Mouse (Mus musculus): ENCODE data around the gene Actl10. TPM values are rescaled to one million over a fixed set of nuclear protein-coding genes. Genes with fewer than 3 reads are reported as not detected.

Gene Actl10
- polyA plus RNA-seq, 1 experiment from 2014 or later: 0.09 TPM

DNA sequence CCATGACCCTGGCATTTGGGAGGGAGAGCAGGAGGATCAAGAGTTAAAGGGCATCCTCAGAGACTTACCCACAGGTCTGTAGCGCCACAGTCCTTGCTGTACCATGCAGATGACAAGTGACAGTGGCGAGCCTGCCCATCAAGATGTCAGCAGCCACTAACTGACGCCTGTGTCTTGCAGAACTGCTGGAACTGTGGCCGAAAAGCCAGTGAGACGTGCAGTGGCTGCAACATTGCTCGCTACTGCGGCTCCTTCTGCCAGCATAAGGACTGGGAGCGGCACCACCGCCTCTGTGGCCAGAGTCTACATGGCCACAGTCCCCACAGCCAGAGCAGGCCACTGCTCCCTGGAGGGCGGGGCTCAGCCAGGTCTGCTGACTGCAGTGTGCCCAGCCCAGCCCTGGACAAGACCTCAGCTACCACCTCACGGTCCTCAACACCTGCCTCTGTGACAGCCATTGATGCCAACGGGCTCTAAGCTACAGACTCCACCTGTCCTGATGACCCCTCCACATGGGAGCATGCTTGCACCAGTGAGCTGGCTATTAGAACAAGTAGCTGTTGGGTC, 16.8 kb upstream of the Actl10 start:
- Histone ChIP-seq H3K9me3 (no peaks in the 10 kb centered on the region), H3K9ac (no peak overlapping the region), H3K27ac (replicated peaks) (no peak overlapping the region), H3K4me1 (peaks cover 28% of the 10 kb centered on the region), H3K4me3 (no peak overlapping the region), H3K36me3 (peaks cover 76% of the 10 kb centered on the region), H3K27me3 (replicated peaks) (no peaks in the 10 kb centered on the region), H3K4me2 (no peak overlapping the region)
- ATAC-seq (ENCODE audit: extremely low read depth, insufficient number of reproducible peaks, low FRiP score, low TSS enrichment): no peak
- WGBS: 61% methylated on average over 12 of the region's 12 CpGs

DNA sequence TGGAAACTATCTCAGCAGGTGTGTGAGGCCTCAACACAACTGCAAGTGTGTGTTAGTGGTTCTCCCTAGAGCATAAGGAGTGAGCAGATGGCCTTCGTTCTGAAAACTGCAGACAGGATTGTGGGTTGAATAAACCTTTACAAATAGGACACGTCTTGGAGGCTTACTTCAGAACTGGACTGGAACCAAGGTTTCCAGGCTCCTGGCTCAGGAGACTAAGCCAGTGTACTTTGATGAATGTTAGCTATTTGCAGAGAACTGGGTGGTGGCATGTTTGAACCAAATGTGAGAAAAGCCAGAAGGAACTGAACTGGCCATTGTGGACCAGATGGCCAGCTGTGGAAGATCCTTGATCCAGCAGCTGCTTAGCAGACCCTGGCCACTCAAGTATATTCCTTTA, 13.3 kb upstream of the Actl10 start:
- WGBS: 63% methylated on average over 2 of the region's 2 CpGs
- Histone ChIP-seq H3K27ac (replicated peaks) (no peak overlapping the region; the same call in 1 of the 2 replicates), H3K9me3 (no peaks in the 10 kb centered on the region), H3K4me3 (no peak overlapping the region), H3K4me1 (peaks cover 28% of the 10 kb centered on the region), H3K4me2 (no peak overlapping the region), H3K27me3 (replicated peaks) (no peaks in the 10 kb centered on the region), H3K9ac (0 out of 2 replicates have a peak overlapping the region, but pooled peaks have one; percentile 21), H3K36me3 (peaks cover 54% of the 10 kb centered on the region)
- no peak for ATAC-seq (ENCODE audit: extremely low read depth, insufficient number of reproducible peaks, low FRiP score, low TSS enrichment)

DNA sequence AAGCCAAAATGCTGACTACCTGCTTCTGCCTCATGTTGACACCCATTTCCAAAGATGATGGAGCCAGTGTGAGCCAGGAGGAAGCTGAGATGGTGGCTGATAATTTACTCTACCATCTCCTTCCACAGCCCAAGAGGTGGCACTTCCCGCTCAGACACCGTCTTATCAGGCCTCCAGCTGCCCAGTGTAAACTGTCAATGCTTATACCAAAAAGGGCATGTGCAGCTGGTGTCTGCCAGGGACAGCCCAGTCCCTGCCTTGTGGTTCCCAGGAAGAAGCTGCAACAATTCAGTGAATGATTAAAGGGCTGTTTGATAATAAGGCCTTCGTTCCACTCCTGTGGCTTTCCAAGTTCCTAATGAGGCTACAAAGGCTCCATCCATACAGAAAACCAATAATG, 12.9 kb upstream of the Actl10 start:
- Histone ChIP-seq H3K4me3 (no peak overlapping the region), H3K9me3 (no peaks in the 10 kb centered on the region), H3K9ac (0 out of 2 replicates have a peak overlapping the region, but pooled peaks have one; percentile 21), H3K4me2 (no peak overlapping the region), H3K27me3 (replicated peaks) (no peaks in the 10 kb centered on the region), H3K27ac (replicated peaks) (no peak overlapping the region; the same call in none of the 2 replicates), H3K36me3 (peaks cover 50% of the 10 kb centered on the region), H3K4me1 (peaks cover 28% of the 10 kb centered on the region)
- no peak for ATAC-seq (ENCODE audit: extremely low read depth, insufficient number of reproducible peaks, low FRiP score, low TSS enrichment)
- 23% methylated on average over 3 of the region's 3 CpGs for WGBS

DNA sequence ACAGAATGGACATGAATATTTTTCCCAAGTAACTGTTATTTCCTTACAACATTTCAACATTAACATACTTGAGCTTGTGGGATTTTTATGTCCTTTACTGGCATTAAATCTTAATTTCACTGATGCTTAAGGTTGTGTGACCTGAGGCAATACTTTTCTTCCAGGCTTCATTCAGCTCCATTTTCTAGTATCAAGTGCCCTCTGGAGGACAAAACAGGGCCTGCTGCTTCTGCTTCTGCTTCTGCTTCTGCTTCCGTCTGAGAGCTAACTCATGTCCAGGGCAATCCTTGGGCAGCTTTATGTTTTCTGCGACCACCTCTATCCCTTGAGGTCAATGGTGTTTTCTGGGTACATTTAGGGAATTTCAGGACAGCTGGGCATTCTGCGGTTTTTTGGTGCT, 11.9 kb upstream of the Actl10 start:
- peaks cover 42% of the 10 kb centered on the region for H3K36me3 ChIP-seq
- H3K4me2 ChIP-seq: no peak overlapping the region
- H3K4me1 ChIP-seq: peaks cover 22% of the 10 kb centered on the region
- WGBS: 83% methylated on average over 3 of the region's 3 CpGs
- no peak overlapping the region for H3K9ac ChIP-seq
- H3K4me3 ChIP-seq: no peak overlapping the region
- H3K9me3 ChIP-seq: no peaks in the 10 kb centered on the region
- no peak overlapping the region for H3K27ac ChIP-seq (replicated peaks)
- H3K27me3 ChIP-seq (replicated peaks): no peaks in the 10 kb centered on the region
- no peak for ATAC-seq (ENCODE audit: extremely low read depth, insufficient number of reproducible peaks, low FRiP score, low TSS enrichment)

DNA sequence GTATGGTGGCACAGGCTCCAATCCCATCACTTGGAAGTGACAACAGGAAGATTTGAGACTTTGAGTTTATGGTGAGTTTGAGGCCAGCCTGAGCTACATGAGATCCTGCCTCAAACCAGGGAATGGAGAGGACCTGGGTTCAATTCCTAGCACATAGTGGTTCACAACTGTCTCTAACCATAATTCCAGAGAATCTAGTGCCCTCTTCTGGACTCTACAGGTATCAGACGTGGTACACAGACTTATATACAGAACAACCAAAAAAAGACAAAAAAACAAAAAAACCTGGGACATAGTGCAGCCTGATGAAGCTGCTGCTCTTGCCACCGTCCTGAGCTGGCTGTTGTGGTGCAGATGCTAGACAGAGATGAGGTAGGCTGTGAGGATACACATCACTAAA, 9.9 kb upstream of the Actl10 start:
- Histone ChIP-seq H3K36me3 (peaks cover 24% of the 10 kb centered on the region), H3K9ac (no peak overlapping the region), H3K4me3 (no peak overlapping the region), H3K27me3 (replicated peaks) (no peaks in the 10 kb centered on the region), H3K9me3 (no peaks in the 10 kb centered on the region), H3K4me1 (peaks cover 16% of the 10 kb centered on the region), H3K4me2 (no peak overlapping the region), H3K27ac (replicated peaks) (no peak overlapping the region)
- no peak for ATAC-seq (ENCODE audit: extremely low read depth, insufficient number of reproducible peaks, low FRiP score, low TSS enrichment)
- WGBS: 76% methylated on average over 2 of the region's 2 CpGs

DNA sequence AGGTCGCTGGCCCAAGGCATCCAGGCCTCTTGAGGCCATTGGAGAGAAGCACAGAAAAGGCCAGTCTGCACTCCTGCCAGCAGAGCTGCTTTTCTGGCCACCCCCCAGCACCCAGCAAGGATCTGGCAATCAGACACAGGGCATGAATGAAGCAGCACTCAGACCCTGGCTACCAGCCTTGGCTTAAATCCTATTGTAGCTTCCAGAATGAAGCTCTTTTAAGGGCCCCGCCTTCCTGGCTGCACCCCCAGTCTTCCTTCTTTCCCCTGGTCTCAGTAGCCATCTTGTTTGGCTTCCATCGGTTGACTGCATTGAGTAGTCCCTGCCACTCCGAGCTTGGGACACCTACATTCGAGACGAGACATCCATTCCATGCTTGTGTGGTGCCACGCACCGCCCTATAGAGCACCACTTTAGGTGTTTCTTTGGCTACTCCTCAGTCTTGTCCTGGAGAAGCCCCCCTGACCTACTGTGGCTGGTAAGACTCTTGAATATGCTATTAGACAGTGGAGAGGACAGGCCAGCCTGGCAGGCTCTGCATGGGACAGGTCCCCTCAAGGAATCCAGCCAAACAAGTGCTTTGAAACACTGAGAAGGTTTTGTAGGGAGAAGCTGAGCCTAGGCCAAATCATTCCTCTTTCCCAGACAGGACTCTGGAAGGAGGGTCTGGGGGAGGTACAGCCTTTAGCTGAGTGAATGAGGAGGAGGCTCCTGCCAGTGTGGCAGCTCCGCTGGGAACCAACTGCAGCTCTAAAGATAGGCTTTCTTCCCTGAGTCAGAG, 7.8 kb upstream of the Actl10 start:
- Histone ChIP-seq H3K4me1 (peaks cover 8% of the 10 kb centered on the region), H3K27me3 (replicated peaks) (0 out of 2 replicates have a peak, but pooled peaks cover 2% of the 10 kb centered on the region), H3K9ac (no peak overlapping the region), H3K9me3 (no peaks in the 10 kb centered on the region), H3K4me2 (no peak overlapping the region), H3K4me3 (no peak overlapping the region), H3K27ac (replicated peaks) (no peak overlapping the region), H3K36me3 (peaks cover 8% of the 10 kb centered on the region)
- 75% methylated on average over 9 of the region's 9 CpGs for WGBS
- ATAC-seq (ENCODE audit: extremely low read depth, insufficient number of reproducible peaks, low FRiP score, low TSS enrichment): no peak

DNA sequence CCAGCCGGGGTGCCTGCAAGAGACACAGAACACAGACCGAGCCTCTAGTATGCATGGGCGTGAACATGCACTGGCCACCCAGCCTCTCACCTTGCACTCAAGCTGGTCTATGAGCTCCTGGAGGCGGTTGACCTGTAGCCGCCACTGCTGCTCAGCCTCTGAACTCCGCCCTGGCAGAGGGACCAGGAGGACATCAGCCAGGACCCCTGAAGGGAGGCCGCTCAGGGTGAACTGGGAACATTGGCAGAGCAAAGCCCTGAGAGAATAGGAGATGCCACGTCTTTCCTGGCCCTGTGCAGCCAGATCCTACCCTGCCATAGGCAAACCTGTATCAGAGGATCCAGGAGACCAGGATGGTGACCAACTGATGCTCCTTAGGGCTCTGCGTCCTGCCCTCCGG, 4.9 kb upstream of the Actl10 start, which contains the start of gene 1700003F12Rik:
1700003F12Rik (plus strand) TSS at position 375 of the 400 bp plus-strand sequence.
- 85% methylated on average over 10 of the region's 10 CpGs for WGBS
- H3K9ac ChIP-seq: no peak within 1 kb of the TSS
- H3K36me3 ChIP-seq: peaks cover 2% of the 10 kb centered on the region
- H3K4me1 ChIP-seq: peaks cover 15% of the 10 kb centered on the region
- ATAC-seq (ENCODE audit: extremely low read depth, insufficient number of reproducible peaks, low FRiP score, low TSS enrichment): no peak
- no peaks in the 10 kb centered on the region for H3K9me3 ChIP-seq
- no peak within 1 kb of the TSS for H3K4me2 ChIP-seq
- H3K4me3 ChIP-seq: no peak within 1 kb of the TSS
- H3K27me3 ChIP-seq (replicated peaks): peaks cover 29% of the 10 kb centered on the region
- H3K27ac ChIP-seq (replicated peaks): no peak within 1 kb of the TSS

DNA sequence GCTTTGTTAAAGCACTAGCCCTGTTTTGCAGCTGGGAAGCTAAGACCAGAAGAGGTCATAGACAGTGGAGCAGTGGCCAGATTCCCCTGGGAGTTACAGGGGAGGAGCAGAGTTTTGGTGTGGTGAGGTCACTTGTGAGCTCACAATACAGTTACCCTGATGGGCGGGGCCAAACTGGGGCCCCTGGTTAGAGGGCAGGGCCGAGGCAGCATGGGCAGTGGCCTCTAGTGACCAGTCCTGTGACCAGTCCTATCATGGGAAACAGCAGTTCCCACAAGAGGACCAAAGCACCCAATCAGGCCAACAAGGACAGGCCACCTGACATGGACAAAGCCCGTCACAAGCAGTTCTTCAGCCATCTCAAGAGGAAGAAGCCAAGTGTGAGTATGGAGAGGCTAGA, 2.9 kb upstream of the Actl10 start:
- peaks cover 28% of the 10 kb centered on the region for H3K4me1 ChIP-seq
- no peak for ATAC-seq (ENCODE audit: extremely low read depth, insufficient number of reproducible peaks, low FRiP score, low TSS enrichment)
- H3K4me3 ChIP-seq: no peak overlapping the region
- WGBS: 47% methylated on average over 3 of the region's 3 CpGs
- H3K9me3 ChIP-seq: no peaks in the 10 kb centered on the region
- H3K9ac ChIP-seq: no peak overlapping the region
- no peaks in the 10 kb centered on the region for H3K36me3 ChIP-seq
- no peak overlapping the region for H3K27ac ChIP-seq (replicated peaks)
- peak overlapping the region; percentile 92 for H3K4me2 ChIP-seq
- H3K27me3 ChIP-seq (replicated peaks): peaks cover 47% of the 10 kb centered on the region

DNA sequence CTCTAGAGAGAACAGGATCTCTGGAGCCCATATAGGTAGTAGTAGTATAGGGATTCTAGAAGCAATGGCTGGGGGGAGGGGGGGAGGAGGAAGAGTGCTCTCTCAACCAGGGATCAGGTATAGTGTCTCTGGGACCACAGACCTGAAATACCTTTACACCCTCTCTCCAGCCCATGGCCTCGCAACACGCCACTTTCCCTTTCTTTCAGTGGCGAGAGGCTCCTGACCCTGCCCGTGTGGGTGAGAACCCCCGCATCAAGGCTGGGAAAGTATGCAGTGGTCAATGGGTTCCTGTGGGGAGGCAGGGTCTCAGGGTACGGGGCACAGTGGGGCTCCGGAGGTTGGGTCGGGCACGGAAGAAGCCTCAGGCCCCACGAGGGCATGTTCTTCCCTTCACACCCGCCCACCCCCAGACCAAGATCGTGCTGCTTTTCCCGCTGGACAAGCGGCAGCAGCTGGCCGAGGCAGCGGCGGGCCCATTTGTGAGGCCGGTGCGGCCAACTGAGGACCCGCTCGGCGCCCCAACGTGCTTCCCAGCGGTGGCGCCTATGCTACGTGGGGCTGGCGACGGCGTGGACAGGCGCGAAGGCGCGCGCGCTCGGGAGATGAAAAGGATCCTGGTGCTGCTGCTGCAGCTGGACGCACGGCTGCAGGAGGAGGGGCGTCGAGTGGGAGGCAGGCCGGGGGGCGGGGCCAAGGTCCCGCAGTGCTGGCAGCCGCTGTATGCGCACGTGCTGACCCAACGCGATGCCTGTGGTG, 2.3 kb upstream of the Actl10 start:
- peak; percentile 32; the same call in 1 of the 2 replicates for ATAC-seq (ENCODE audit: extremely low read depth, insufficient number of reproducible peaks, low FRiP score, low TSS enrichment)
- H3K27me3 ChIP-seq (replicated peaks): peaks cover 51% of the 10 kb centered on the region

DNA sequence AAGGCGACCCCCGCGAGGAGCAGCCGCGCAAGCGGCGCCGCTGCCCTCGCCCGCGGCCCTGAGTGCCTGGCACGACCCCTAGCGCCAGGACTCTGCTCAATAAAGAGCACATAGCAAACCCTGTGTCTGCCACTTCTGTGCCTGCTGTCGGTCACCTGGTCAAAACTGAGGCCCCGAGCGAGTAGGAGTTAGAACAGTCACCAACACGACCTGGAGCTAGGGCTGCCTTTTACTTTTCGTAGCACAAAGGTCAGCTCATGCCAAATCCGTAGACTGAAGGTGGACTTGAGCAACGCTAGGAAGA, 1.7 kb upstream of the Actl10 start:
- Histone ChIP-seq H3K4me3 (peak overlapping the region; percentile 54), H3K4me2 (peak overlapping the region; percentile 92), H3K9ac (no peak overlapping the region), H3K36me3 (no peaks in the 10 kb centered on the region), H3K27ac (replicated peaks) (no peak overlapping the region), H3K9me3 (no peaks in the 10 kb centered on the region), H3K4me1 (peaks cover 29% of the 10 kb centered on the region), H3K27me3 (replicated peaks) (peaks cover 53% of the 10 kb centered on the region)
- 16% methylated on average over 20 of the region's 20 CpGs for WGBS
- no peak for ATAC-seq (ENCODE audit: extremely low read depth, insufficient number of reproducible peaks, low FRiP score, low TSS enrichment)

More for the DNA sequence above, 2.3 kb upstream of the Actl10 start:
- Histone ChIP-seq H3K4me1 (peaks cover 28% of the 10 kb centered on the region), H3K4me3 (peak overlapping the region; percentile 54), H3K9ac (peak overlapping the region; percentile 74), H3K27ac (replicated peaks) (no peak overlapping the region), H3K9me3 (no peaks in the 10 kb centered on the region), H3K4me2 (peak overlapping the region; percentile 92), H3K36me3 (no peaks in the 10 kb centered on the region)
- WGBS: 3% methylated on average over 48 of the region's 48 CpGs

DNA sequence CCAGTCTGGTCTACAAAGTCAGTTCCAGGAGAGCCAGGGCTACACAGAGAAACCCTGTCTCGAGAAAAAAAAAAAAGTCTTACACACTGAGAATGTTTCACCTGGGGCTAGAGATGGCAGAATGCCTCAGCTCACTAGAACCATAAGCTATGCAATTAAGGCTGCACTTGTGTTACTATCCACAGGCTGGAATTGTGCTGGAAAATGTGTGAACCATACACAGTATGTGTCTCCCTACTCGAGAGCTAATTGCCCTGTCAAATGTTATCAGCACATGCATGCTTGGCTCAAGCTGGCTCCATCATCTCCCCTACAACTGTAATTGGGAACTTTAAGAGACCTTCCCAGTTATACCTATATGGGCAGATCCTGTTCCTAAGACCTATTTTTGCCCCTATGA, 639 bp upstream of the Actl10 start:
- no peak overlapping the region for H3K27ac ChIP-seq (replicated peaks)
- no peak for ATAC-seq (ENCODE audit: extremely low read depth, insufficient number of reproducible peaks, low FRiP score, low TSS enrichment)
- no peak overlapping the region for H3K4me2 ChIP-seq
- H3K27me3 ChIP-seq (replicated peaks): peaks cover 53% of the 10 kb centered on the region
- no peaks in the 10 kb centered on the region for H3K36me3 ChIP-seq
- H3K4me3 ChIP-seq: no peak overlapping the region
- H3K9me3 ChIP-seq: no peaks in the 10 kb centered on the region
- peaks cover 36% of the 10 kb centered on the region for H3K4me1 ChIP-seq
- 52% methylated on average over 2 of the region's 2 CpGs for WGBS
- H3K9ac ChIP-seq: no peak overlapping the region

Data from heart, embryonic 13.5 days (tissue).